Mouse (Mus musculus): ENCODE results near the gene Ccdc32.

Ccdc32 gene

GRCm38 (mm10) chr2:118999025-118999639, 30.1 kb downstream of the Ccdc32 start:
- TF ChIP-seq NANOG (IDR thresholded peaks at IDR 0.05; ENCODE audit: borderline replicate concordance, low read length) (no peak), POU5F1 (IDR thresholded peaks at IDR 0.05; ENCODE audit: borderline replicate concordance, low read length) (no peak)
- H3K9me3 ChIP-seq (ENCODE audit: low read length) = no peaks in the 10 kb centered on the region
- H3K36me3 ChIP-seq (ENCODE audit: insufficient read depth, low read length) = no peaks in the 10 kb centered on the region
- H3K4me3 ChIP-seq (replicated peaks; ENCODE audit: low read length) = no peak overlapping the region
- peaks cover 21% of the 10 kb centered on the region for H3K4me1 ChIP-seq (replicated peaks; ENCODE audit: low read depth, low read length)
- peaks cover 24% of the 10 kb centered on the region for H3K27me3 ChIP-seq (ENCODE audit: insufficient read depth, low read length)

GRCm38 (mm10) chr2:118998115-118998866, 30.9 kb downstream of the Ccdc32 start:
- TF ChIP-seq NANOG (IDR thresholded peaks at IDR 0.05; ENCODE audit: borderline replicate concordance, low read length) (no peak), POU5F1 (IDR thresholded peaks at IDR 0.05; ENCODE audit: borderline replicate concordance, low read length) (no peak), CTCF (conservative IDR thresholded peaks at IDR 0.05; ENCODE audit: low read length) (no peak)
- H3K4me1 ChIP-seq (replicated peaks; ENCODE audit: low read depth, low read length) = peaks cover 21% of the 10 kb centered on the region
- H3K27me3 ChIP-seq (ENCODE audit: insufficient read depth, low read length) = peaks cover 28% of the 10 kb centered on the region
- H3K9me3 ChIP-seq (ENCODE audit: low read length) = no peaks in the 10 kb centered on the region
- H3K4me3 ChIP-seq (replicated peaks; ENCODE audit: low read length) = no peak overlapping the region
- H3K36me3 ChIP-seq (ENCODE audit: insufficient read depth, low read length) = no peaks in the 10 kb centered on the region

GRCm38 (mm10) chr2:118996798-118997105, 32.4 kb downstream of the Ccdc32 start:
- Histone ChIP-seq H3K9me3 (ENCODE audit: low read length) (no peaks in the 10 kb centered on the region), H3K4me3 (replicated peaks; ENCODE audit: low read length) (0 out of 2 replicates have a peak overlapping the region, but pooled peaks have one; percentile 17), H3K27me3 (ENCODE audit: insufficient read depth, low read length) (peaks cover 34% of the 10 kb centered on the region), H3K36me3 (ENCODE audit: insufficient read depth, low read length) (no peaks in the 10 kb centered on the region), H3K4me1 (replicated peaks; ENCODE audit: low read depth, low read length) (peaks cover 21% of the 10 kb centered on the region)
- TF ChIP-seq POU5F1 (IDR thresholded peaks at IDR 0.05; ENCODE audit: borderline replicate concordance, low read length) (no peak), CTCF (conservative IDR thresholded peaks at IDR 0.05; ENCODE audit: low read length) (no peak), NANOG (IDR thresholded peaks at IDR 0.05; ENCODE audit: borderline replicate concordance, low read length) (no peak)

- H3K9me3 ChIP-seq (ENCODE audit: low read length) = no peaks in the 10 kb centered on the region
- peaks cover 21% of the 10 kb centered on the region for H3K4me1 ChIP-seq (replicated peaks; ENCODE audit: low read depth, low read length)
- H3K27me3 ChIP-seq (ENCODE audit: insufficient read depth, low read length) = peaks cover 34% of the 10 kb centered on the region
- H3K4me3 ChIP-seq (replicated peaks; ENCODE audit: low read length) = 0 out of 2 replicates have a peak overlapping the region, but pooled peaks have one; percentile 17
- H3K36me3 ChIP-seq (ENCODE audit: insufficient read depth, low read length) = no peaks in the 10 kb centered on the region
- TF ChIP-seq POU5F1 (IDR thresholded peaks at IDR 0.05; ENCODE audit: borderline replicate concordance, low read length) = no peak
- no peak for TF ChIP-seq CTCF (conservative IDR thresholded peaks at IDR 0.05; ENCODE audit: low read length)
- no peak for TF ChIP-seq NANOG (IDR thresholded peaks at IDR 0.05; ENCODE audit: borderline replicate concordance, low read length)
These were observed 33.0 kb downstream of the Ccdc32 start for GRCm38 (mm10) chr2:118995919-118996797.

GRCm38 (mm10) chr2:118995490-118995889, 33.7 kb downstream of the Ccdc32 start:
- no peaks in the 10 kb centered on the region for H3K9me3 ChIP-seq (ENCODE audit: low read length)
- H3K36me3 ChIP-seq (ENCODE audit: insufficient read depth, low read length) = no peaks in the 10 kb centered on the region
- peaks cover 34% of the 10 kb centered on the region for H3K27me3 ChIP-seq (ENCODE audit: insufficient read depth, low read length)
- TF ChIP-seq POU5F1 (IDR thresholded peaks at IDR 0.05; ENCODE audit: borderline replicate concordance, low read length) = no peak
- TF ChIP-seq CTCF (conservative IDR thresholded peaks at IDR 0.05; ENCODE audit: low read length) = no peak
- TF ChIP-seq NANOG (IDR thresholded peaks at IDR 0.05; ENCODE audit: borderline replicate concordance, low read length) = no peak
- H3K4me1 ChIP-seq (replicated peaks; ENCODE audit: low read depth, low read length) = peaks cover 21% of the 10 kb centered on the region
- H3K4me3 ChIP-seq (replicated peaks; ENCODE audit: low read length) = no peak overlapping the region

GRCm38 (mm10) chr2:118983812-118984211, 45.4 kb downstream of the Ccdc32 start:
- Histone ChIP-seq H3K4me1 (replicated peaks; ENCODE audit: low read depth, low read length) (no peaks in the 10 kb centered on the region), H3K36me3 (ENCODE audit: insufficient read depth, low read length) (no peaks in the 10 kb centered on the region), H3K4me3 (replicated peaks; ENCODE audit: low read length) (no peak overlapping the region), H3K9me3 (ENCODE audit: low read length) (no peaks in the 10 kb centered on the region), H3K27me3 (ENCODE audit: insufficient read depth, low read length) (peaks cover 9% of the 10 kb centered on the region)
- no peak for TF ChIP-seq NANOG (IDR thresholded peaks at IDR 0.05; ENCODE audit: borderline replicate concordance, low read length)
- no peak for TF ChIP-seq POU5F1 (IDR thresholded peaks at IDR 0.05; ENCODE audit: borderline replicate concordance, low read length)
- TF ChIP-seq CTCF (conservative IDR thresholded peaks at IDR 0.05; ENCODE audit: low read length) = no peak

- TF ChIP-seq NANOG (IDR thresholded peaks at IDR 0.05; ENCODE audit: borderline replicate concordance, low read length) (no peak), CTCF (conservative IDR thresholded peaks at IDR 0.05; ENCODE audit: low read length) (no peak), POU5F1 (IDR thresholded peaks at IDR 0.05; ENCODE audit: borderline replicate concordance, low read length) (no peak)
- Histone ChIP-seq H3K4me1 (replicated peaks; ENCODE audit: low read depth, low read length) (peaks cover 7% of the 10 kb centered on the region), H3K4me3 (replicated peaks; ENCODE audit: low read length) (no peak overlapping the region), H3K27me3 (ENCODE audit: insufficient read depth, low read length) (peaks cover 37% of the 10 kb centered on the region), H3K9me3 (ENCODE audit: low read length) (no peaks in the 10 kb centered on the region), H3K36me3 (ENCODE audit: insufficient read depth, low read length) (no peaks in the 10 kb centered on the region)
These were observed 48.4 kb downstream of the Ccdc32 start for GRCm38 (mm10) chr2:118980841-118981240.

GRCm38 (mm10) chr2:118978064-118978463, 51.1 kb downstream of the Ccdc32 start:
- TF ChIP-seq CTCF (conservative IDR thresholded peaks at IDR 0.05; ENCODE audit: low read length) (peak; percentile 23), POU5F1 (IDR thresholded peaks at IDR 0.05; ENCODE audit: borderline replicate concordance, low read length) (no peak)
- Histone ChIP-seq H3K9me3 (ENCODE audit: low read length) (no peaks in the 10 kb centered on the region), H3K36me3 (ENCODE audit: insufficient read depth, low read length) (no peaks in the 10 kb centered on the region), H3K27me3 (ENCODE audit: insufficient read depth, low read length) (peaks cover 63% of the 10 kb centered on the region), H3K4me3 (replicated peaks; ENCODE audit: low read length) (no peak overlapping the region), H3K4me1 (replicated peaks; ENCODE audit: low read depth, low read length) (peaks cover 15% of the 10 kb centered on the region)
